Mouse (Mus musculus) mouse trophoblast stem cell (cell line): ENCODE data around the gene Actr5.

Experiments
- in situ Hi-C, 2 experiments: fragments of 300-500 bp; cut with MseI, MboI; formaldehyde crosslinking; loops; 2 replicates in 1 of 2; 3 replicates in 1 of 2; pipeline ENCODE4 v1.15.1; 2025

Gene Actr5

GRCm38 (mm10) chr2:158684910-158685309 lies 60.2 kb downstream of the Actr5 start:
- in situ Hi-C loops, result no loop called here

- in situ Hi-C loops, result no loop called here
These were observed 61.7 kb downstream of the Actr5 start for GRCm38 (mm10) chr2:158686394-158686793.

- in situ Hi-C loops, result no loop called here
These were observed 63.1 kb downstream of the Actr5 start for GRCm38 (mm10) chr2:158687804-158688241.
